Mouse (Mus musculus): ENCODE results near the gene Ring1.
"Not testable (repeated sequence)": the region's sequence is repeated elsewhere in the genome, so short reads cannot be mapped to it uniquely, and the experiment has no call there.

The Ring1 gene

DNA sequence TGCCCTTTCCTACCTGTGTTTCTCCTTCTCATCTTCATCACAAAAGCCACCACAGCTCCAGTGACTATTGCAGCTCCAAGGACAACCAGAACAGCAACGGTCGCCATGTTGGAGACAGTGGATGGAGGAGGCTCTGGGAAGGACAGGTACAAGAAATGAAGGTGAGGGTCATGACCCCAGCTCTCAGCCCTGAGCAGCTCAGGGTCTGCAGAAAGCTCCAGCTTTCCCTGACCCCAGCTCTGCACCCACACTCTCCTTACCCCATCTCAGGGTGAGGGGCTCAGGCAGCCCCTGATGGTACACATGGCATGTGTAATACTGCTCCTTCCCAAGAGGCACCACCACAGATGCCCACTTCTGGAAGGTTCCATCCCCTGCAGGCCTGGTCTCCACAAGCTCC lies 27.5 kb downstream of the Ring1 start:
- DNase-seq (ENCODE audit: low read depth in 2 of 2, low spot score in 2 of 2): not testable (repeated sequence)

GRCm38 (mm10) chr17:33995651-33996050 lies 28.8 kb downstream of the Ring1 start:
- peak in 1 of 2 experiments; percentile 44 for DNase-seq (ENCODE audit: low read depth in 2 of 2, low spot score in 2 of 2)

- no peak for DNase-seq (ENCODE audit: low read depth in 2 of 2, low spot score in 2 of 2)
Measured at GRCm38 (mm10) chr17:33994959-33995358, 29.5 kb downstream of the Ring1 start.

DNA sequence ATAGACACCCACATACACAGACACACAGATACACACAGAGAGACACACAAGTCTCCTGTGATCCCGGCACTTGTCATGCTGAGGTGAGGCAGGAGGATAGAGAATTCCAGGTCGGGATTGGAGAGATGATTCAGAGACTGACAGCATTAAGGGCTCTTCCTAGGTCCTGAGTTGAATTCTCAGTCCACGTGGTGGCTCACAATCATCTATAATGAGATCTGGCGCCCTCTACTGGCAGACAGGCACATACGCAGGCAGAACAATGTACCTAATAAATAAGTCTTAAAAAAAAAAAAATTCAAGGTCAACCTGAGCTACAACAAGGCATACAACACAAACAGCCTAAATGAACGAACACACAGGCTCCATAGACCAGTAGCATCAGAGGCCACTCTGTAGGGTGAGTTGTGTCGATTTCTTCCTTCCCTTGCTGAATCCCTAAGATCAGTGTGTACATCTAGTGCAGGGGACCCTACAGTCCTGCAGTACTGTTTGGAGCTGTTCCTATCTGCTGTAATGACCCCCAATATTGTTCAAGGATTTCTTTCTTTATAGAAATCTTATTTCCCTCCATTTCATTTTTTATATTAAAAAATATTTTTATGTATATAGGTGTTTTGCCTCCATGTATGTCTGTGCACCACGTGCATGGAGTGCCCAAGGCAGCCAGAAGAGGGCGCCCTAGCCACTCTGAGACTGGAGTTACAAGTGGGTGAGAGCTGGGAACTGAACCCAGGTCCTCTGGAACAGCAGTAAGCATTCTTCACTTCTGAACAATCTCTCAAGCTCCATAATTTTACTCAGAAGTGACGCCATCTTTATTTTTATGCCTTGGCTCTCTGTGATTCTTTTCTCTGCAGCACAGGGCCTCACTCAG lies 32.5 kb downstream of the Ring1 start:
- DNase-seq (ENCODE audit: low read depth in 2 of 2, low spot score in 2 of 2): peak in 1 of 2 experiments; percentile 73

GRCm38 (mm10) chr17:33982136-33982535 lies 42.3 kb downstream of the Ring1 start:
- DNase-seq (ENCODE audit: low read depth in 2 of 2, low spot score in 2 of 2): peak; percentile 66 to 68

DNA sequence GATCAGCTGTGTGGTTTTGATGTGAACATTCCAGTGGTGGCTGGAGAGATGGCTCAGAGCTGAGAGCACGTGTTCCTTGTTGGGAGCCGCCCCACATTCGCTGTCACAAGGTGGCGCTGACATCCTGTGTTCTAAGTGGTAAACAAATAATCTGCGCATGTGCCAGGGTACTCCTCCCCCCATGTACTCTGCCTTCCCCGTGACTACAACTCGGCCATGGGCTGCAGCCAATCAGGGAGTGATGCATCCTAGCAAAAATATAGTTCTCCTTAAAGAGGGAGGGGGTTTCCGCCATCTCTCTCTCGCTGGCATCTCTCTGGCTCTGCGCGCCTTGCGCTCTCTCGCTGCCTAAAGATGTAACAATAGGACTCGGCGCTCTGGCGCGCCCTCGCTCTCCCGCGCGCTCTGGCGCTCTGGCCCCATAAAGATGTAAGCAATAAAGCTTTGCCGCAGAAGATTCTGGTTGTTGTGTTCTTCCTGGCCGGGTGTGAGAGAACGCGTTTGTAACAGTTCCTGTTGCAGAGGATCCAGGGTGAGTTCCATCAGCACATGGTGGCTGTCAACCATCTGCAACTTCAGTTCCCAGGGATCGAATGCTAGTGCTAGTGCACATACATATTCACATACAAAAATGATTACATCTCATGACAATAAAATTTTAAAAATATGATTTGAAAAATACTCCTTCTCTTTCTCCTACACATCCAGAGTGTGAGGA lies 43.1 kb downstream of the Ring1 start:
- DNase-seq (ENCODE audit: low read depth in 2 of 2, low spot score in 2 of 2): peak; percentile 81 to 87

DNA sequence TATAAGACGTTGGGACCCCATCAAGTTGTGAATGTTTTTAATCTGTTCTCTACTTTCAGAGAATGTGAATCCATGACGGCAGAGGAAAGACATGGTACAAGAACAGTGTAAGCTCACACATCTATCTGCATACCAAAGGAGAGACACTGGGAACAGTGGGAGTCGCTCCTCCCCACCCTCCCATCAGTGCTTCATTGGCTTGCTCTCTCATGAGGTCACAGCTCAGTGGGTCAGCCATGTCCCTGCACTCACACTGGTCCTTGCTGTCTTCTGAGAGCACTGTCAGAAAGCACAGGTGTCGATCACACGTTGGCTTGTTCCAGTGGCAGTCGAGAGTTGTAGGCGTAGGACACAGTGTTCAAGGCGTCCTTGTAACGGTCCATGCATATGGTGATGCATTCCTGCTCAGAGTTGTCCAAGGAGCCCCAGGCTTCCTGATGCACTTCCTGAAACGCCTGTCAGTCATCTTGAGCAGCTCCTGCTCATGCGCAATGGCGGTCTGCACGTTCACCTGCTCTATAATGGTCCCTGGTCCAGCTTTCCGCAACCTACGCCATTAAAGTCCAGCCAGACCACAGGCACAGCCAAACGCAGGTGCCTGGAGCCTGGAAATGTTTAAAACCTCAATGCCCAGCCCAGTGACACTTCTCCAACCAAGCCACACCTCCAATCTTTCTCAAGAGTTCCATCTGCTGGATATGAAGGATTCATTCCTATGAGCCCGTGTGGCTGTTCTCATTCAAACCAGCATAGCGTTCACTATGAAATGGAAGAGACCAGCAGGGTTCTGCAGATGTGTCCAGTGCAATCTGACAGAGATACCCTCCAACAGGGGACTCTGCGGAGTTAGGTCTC lies 44.1 kb downstream of the Ring1 start:
- no peak for DNase-seq (ENCODE audit: low read depth in 2 of 2, low spot score in 2 of 2)

DNA sequence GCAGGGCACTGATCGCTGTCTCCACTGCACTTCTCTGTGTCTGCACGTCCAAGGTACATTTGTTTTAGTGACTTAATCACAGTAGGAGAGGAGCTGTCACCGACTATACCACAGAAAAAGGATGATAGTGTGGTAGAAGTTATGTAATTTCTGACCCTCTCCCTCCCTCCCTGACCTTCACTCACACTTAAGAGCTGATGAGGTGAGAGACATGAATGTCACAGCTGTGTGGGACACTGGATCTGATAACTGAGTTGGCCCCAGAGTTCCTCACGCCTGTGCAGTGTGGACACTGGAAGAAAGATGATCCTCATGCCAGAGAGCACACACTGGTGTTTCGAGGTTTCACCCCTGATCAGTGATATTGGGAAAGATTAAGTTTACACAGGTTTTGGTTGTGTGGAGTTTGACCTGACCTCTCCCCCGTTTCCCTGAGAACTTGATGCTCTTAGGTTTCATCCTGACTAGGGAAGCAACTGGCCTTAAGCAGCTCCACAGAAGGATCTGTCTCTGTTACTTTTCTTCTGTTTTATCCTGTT lies 44.9 kb downstream of the Ring1 start:
- no peak for DNase-seq (ENCODE audit: low read depth in 2 of 2, low spot score in 2 of 2)

DNA sequence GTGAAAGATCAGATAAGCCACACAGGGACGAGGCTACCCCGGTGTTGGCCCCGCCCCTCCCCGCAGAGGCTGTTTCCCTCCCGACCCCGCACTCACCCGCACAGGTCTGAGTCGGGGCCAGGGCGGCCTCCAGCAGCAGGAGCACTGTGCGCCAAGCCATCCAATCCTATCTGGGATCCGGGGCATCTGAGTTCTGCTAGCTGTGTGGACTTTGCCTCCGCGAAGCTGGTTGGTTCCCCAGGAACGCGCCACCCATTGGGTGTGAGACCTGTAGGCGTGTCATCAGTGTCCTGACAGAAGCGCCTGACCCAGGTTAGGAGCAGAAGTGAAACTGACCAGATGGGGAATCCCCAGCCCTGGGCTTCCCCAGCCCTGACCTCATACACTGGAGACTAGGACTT lies 45.8 kb downstream of the Ring1 start:
- DNase-seq (ENCODE audit: low read depth in 2 of 2, low spot score in 2 of 2): peak; percentile 58 to 63

DNA sequence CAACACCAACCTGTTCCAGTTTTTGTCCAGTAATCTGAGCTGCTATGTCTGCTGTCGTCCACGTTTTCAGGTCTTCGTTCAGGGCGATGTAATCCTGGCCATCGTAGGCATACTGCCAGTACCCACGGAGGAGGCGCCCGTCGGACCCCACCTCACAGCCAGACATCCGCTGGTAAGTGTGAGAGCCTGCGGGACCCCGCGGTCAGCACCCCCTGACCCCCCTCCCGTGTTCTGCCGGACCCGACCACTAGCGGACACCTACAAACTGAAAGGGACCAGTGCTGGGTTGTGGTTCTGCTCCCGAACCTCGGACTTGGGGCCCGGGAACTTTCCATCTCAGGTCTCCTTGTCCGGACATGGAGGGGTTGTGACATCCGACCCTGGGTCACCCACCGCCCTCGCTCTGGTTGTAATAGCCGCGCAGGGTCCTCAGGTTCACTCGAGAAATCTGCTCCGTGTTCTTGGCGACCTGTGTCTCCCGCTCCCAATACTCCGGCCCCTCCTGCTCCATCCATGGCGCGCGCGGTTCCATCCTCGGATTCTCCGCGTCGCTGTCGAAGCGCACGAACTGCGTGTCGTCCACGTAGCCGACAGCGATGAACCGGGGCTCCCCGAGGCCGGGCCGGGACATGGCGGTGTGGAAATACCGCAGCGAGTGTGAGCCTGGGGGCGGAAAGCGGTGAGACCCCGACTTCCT lies 46.5 kb downstream of the Ring1 start:
- no peak for DNase-seq (ENCODE audit: low read depth in 2 of 2, low spot score in 2 of 2)

GRCm38 (mm10) chr17:33973572-33973971 lies 50.9 kb downstream of the Ring1 start:
- DNase-seq (ENCODE audit: low read depth in 2 of 2, low spot score in 2 of 2): no peak

GRCm38 (mm10) chr17:33972691-33973090 lies 51.8 kb downstream of the Ring1 start:
- DNase-seq (ENCODE audit: low read depth in 2 of 2, low spot score in 2 of 2): no peak

Measured in CD8-positive naive resting alpha-beta T cell, adult 2 months (primary cell).